Mouse (Mus musculus): Measurements from ENCODE around the gene Olfr220.
A peak's percentile ranks its signal among the peaks of the same experiment; 100 is the strongest.

Olfr220 gene

GRCm38 (mm10) chr1:174441782-174442181 lies at the start of gene Olfr220:
TSS of gene Olfr220 (plus strand) at chr1:174442082.
- no peak for DNase-seq (ENCODE audit: low spot score in 2 of 2)

- no peak for DNase-seq (ENCODE audit: low spot score in 2 of 2)
These were observed 18.9 kb upstream of the Olfr220 start for GRCm38 (mm10) chr1:174422959-174423358.

DNA sequence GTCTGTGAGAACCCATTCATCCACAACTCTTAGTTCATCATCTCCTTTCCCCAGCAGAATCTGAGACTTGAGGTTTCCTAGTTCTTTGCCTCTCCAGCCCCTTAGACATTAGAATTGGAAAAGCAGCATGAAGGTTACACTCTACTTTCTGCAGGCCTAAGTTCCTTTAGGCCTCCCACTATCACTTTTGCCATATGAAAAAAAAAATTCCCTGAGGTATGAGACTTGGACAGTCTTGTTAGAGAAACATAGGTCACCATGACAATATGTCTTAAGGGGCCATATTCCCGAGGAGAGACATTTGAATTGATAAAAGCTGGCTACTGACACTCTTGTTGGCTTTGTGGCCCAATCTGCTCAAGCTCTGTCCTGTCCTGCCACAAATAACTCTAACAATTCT lies 18.1 kb upstream of the Olfr220 start, which contains the start of gene Olfr414:
Olfr414 (plus strand) TSS at position 301 of the 400 bp plus-strand sequence.
- no peak for DNase-seq (ENCODE audit: low spot score in 2 of 2)

GRCm38 (mm10) chr1:174426180-174426986 lies 15.5 kb upstream of the Olfr220 start:
- DNase-seq (ENCODE audit: low spot score in 2 of 2) = no peak

DNA sequence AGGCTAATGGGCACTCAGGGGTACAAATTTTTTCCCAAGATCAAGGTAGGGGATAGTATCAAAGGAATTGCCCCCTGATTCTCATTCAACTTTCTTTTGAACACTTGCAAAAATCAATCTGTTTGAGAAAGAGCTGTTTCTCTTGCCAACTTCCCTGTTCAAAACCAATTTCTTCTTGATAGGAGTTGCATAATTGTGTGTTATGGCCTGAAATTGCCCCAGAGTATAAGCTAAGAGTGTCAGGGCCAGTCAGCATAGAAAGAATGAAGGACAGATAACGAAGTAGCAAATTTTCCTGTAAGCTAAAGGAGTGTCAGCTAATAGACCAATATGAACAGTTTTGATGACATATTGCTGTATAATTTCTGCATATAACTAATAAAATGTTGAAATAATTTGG lies 14.5 kb upstream of the Olfr220 start:
- no peak for DNase-seq (ENCODE audit: low spot score in 2 of 2)

DNA sequence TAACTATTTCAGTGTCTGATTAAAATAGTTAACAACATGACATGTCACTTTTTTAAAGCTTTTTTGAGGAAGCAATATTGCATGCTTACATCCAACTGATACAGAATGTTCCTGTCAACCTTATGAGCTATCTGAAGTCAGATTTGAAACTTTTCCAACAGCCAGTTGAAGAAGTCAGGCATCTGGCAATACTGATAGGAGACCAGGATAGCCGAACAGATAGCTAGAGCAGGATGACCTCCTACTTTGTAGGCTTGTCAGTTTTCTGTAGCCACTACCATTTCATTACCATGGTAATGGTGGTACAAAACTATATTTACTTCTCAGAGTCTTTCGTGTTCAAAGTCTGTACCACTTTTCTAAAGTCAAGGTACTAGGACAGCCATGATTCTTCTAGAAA lies 13.5 kb upstream of the Olfr220 start:
- DNase-seq (ENCODE audit: low spot score in 2 of 2) = no peak

DNA sequence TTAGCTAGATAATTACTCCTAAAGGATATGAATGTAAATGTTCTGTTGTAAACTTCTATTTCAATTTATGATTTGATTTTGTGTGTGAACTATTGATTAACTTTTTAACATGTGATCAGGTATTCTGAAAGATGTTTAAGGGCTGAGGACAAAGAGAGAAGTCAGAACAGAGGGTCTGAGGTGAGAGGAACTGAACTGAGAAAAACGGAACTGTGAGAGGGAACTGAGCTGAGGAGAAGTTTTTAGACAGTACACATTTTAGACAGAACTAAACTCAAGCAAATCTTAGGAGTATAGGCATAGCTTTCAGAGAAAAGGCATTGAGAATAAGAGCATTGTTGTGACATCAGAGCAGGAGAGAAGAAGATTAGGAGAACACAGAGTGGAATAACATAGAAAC lies 7.8 kb upstream of the Olfr220 start:
- DNase-seq (ENCODE audit: low spot score in 2 of 2) = no peak

DNA sequence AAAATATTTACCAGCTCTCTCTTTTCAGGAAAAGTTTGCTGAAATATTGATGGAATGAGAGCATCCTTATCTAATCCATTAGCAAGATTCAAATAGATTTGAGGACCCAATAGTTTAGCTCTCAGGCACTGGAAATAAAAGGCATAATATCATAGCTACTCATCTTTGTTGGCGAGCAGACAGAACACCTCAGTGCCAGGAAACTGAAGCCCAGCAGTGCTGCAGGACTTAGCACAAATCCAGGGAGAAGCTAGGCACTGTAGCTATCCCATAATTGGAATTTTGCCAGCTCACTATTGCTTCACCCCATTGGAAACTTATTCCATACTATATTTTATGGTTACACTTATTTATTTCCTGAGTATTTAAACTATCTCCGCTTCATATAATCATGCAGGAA lies 13.2 kb downstream of the Olfr220 start:
- no peak for DNase-seq (ENCODE audit: low spot score in 2 of 2)

DNA sequence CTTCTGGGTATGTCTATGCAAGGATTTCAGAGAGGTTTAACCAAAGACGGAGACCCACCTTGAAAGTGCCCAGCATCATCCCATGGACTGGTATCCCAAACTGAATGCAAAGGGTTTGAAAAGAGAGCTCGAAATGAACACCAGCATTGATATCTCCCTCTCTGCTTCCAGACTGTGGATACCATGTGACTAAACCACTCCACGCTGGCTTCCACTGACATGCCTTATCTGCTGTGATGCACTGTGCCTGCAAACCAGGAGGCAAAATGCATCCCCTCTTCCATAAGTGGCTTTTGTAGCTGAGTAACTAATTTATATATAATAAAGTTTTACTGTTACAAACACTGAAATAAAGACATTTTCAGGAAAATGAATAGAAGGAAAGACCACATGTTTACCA lies 23.5 kb downstream of the Olfr220 start:
- no peak for DNase-seq (ENCODE audit: low spot score in 2 of 2)

DNA sequence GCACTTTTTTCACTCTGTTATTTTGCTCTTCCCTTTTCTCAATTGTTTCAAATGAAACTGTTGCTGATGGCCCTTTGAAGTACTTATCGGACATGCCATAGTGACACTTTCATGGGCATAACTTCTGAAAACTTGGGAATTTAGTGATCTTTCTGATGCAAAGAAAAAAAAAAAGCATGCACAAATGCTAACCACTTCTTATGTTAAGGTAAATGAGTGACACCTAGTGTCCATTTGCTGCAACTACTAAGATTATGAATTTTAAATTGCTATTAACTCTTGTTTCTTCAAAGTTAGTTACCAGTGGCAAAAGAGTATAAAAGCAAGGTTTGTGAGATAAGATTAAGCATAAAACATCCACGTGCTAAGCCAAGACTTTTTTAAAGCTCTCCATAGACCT lies 24.4 kb downstream of the Olfr220 start:
- no peak for DNase-seq (ENCODE audit: low spot score in 2 of 2)

DNA sequence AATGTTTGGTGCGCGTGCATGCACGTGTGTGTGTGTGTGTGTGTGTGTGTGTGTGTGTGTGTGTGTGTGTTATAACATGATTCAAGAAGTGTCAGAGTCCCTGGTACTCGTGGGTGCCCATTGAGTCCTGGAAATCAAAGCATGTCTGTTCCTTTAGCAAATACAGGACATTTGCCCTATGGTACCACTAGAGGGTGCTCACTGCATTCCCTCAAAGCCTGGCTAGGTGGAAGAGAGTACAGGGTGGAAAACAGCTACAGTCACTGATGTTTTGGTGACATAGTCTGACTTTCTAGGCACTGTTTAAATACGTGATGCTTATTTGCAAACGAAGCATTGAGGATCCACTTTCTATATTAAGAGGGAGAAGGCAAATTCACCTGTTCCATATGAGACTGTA lies 27.9 kb downstream of the Olfr220 start:
- DNase-seq (ENCODE audit: low spot score in 2 of 2) = peak; percentile 4 to 23

DNA sequence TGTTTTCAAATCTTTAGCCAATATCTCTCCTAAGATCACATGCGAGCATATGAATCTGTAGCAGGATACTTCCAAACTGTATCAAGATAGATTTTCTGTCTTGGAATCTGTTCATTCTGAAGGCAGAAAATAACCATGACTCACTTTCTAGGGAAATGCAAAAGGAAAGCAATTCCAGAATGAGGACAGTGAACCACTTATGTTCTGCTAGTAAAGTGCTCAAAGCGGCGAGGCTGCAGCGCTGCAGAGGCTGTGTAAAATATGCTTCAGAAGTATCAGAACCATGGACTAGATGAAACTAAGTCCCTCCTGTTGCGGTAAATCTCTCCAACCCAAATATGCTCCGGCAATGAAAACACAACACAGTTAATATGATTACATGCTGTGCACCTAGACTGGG lies 40.7 kb downstream of the Olfr220 start:
- DNase-seq (ENCODE audit: low spot score in 2 of 2) = no peak

GRCm38 (mm10) chr1:174500064-174500463 lies 58.2 kb downstream of the Olfr220 start:
- DNase-seq (ENCODE audit: low spot score in 2 of 2) = no peak

Measured in frontal cortex, postnatal 14 days (tissue).